Mouse (Mus musculus): Measurements from ENCODE around the gene Ptger1.
A peak's percentile ranks its signal among the peaks of the same experiment; 100 is the strongest.

Ptger1 gene

GRCm38 (mm10) chr8:83665969-83666865 is at the start of gene Ptger1:
Gene Ptger1, plus strand, starts transcription at chr8:83666678.
- DNase-seq (ENCODE audit: low read depth, low spot score): peak; percentile 46

GRCm38 (mm10) chr8:83617111-83617510 is 49.4 kb upstream of the Ptger1 start:
- no peak for DNase-seq (ENCODE audit: low read depth, low spot score)

GRCm38 (mm10) chr8:83618566-83618965 is 47.9 kb upstream of the Ptger1 start:
- no peak for DNase-seq (ENCODE audit: low read depth, low spot score)

- no peak for DNase-seq (ENCODE audit: low read depth, low spot score)
Observed at GRCm38 (mm10) chr8:83619568-83620285, 46.8 kb upstream of the Ptger1 start.

- no peak for DNase-seq (ENCODE audit: low read depth, low spot score)
Observed at GRCm38 (mm10) chr8:83621691-83622388, 44.6 kb upstream of the Ptger1 start.

GRCm38 (mm10) chr8:83622389-83622989 is 44.0 kb upstream of the Ptger1 start:
- peak; percentile 91 for DNase-seq (ENCODE audit: low read depth, low spot score)

GRCm38 (mm10) chr8:83623549-83623948 is 42.9 kb upstream of the Ptger1 start:
- DNase-seq (ENCODE audit: low read depth, low spot score): no peak

- DNase-seq (ENCODE audit: low read depth, low spot score): no peak
Observed at GRCm38 (mm10) chr8:83624739-83625138, 41.7 kb upstream of the Ptger1 start.

GRCm38 (mm10) chr8:83625676-83626299 is 40.7 kb upstream of the Ptger1 start:
- DNase-seq (ENCODE audit: low read depth, low spot score): no peak

- DNase-seq (ENCODE audit: low read depth, low spot score): no peak
Observed at GRCm38 (mm10) chr8:83632083-83632707, 34.3 kb upstream of the Ptger1 start.

GRCm38 (mm10) chr8:83638856-83639255 is 27.6 kb upstream of the Ptger1 start:
- DNase-seq (ENCODE audit: low read depth, low spot score): peak; percentile 74

GRCm38 (mm10) chr8:83639649-83640048 is 26.8 kb upstream of the Ptger1 start:
- no peak for DNase-seq (ENCODE audit: low read depth, low spot score)

- DNase-seq (ENCODE audit: low read depth, low spot score): no peak
Observed at GRCm38 (mm10) chr8:83647511-83647910, 19.0 kb upstream of the Ptger1 start.

- no peak for DNase-seq (ENCODE audit: low read depth, low spot score)
Observed at GRCm38 (mm10) chr8:83648031-83648430, 18.4 kb upstream of the Ptger1 start.

- no peak for DNase-seq (ENCODE audit: low read depth, low spot score)
Observed at GRCm38 (mm10) chr8:83649699-83650098, 16.8 kb upstream of the Ptger1 start.

- peak; percentile 98 for DNase-seq (ENCODE audit: low read depth, low spot score)
Observed at GRCm38 (mm10) chr8:83652030-83652743, 14.3 kb upstream of the Ptger1 start, which contains the start of gene Gipc1. Gene Gipc1, plus strand, starts transcription at chr8:83652677.

GRCm38 (mm10) chr8:83652744-83653661 is 13.5 kb upstream of the Ptger1 start:
- peak; percentile 59 for DNase-seq (ENCODE audit: low read depth, low spot score)

- no peak for DNase-seq (ENCODE audit: low read depth, low spot score)
Observed at GRCm38 (mm10) chr8:83653662-83654017, 12.8 kb upstream of the Ptger1 start.

GRCm38 (mm10) chr8:83654725-83655124 is 11.8 kb upstream of the Ptger1 start:
- DNase-seq (ENCODE audit: low read depth, low spot score): no peak

Measured in 3T3-L1 (cell line).